Mouse (Mus musculus) megakaryocyte, embryonic 14.5 days (primary cell): ENCODE results near the gene Cnksr3. TPM values are rescaled to one million over a fixed set of nuclear protein-coding genes. Genes with fewer than 3 reads are reported as not detected.

Experiments used
- H3K27me3 ChIP-seq: replicated peaks from 2 replicates; pipeline ENCODE3; 2012; ENCODE audit warnings: inconsistent platforms
- H3K36me3 ChIP-seq: replicated peaks from 2 replicates; pipeline ENCODE3; 2012; ENCODE audit warnings: low read length, inconsistent platforms, mixed read lengths
- H3K4me1 ChIP-seq: 2 replicates; pipeline ENCODE4 v1.6.1; 2012; ENCODE audit warnings: inconsistent platforms
- H3K4me3 ChIP-seq: replicated peaks from 2 replicates; pipeline ENCODE3; 2012; ENCODE audit warnings: moderate library complexity, mild to moderate bottlenecking, inconsistent platforms
- H3K9me3 ChIP-seq: 2 replicates; pipeline ENCODE4 v1.6.1; 2012; ENCODE audit warnings: inconsistent platforms
- FLI1 ChIP-seq: IDR thresholded peaks from 2 replicates; pipeline ENCODE4 v1.6.1; 2012; ENCODE audit warnings: low read length, inconsistent platforms, mixed read lengths
- GATA1 ChIP-seq: IDR thresholded peaks from 3 replicates; pipeline ENCODE4 v1.6.1; 2012; ENCODE audit warnings: mixed read lengths, low read length, inconsistent platforms, borderline replicate concordance
- polyA plus RNA-seq: library from polyadenylated mRNA; stranded (reverse); fragments of >175 nt; gene quantifications from 2 replicates; pipeline ENCODE4 v1.2.3, GENCODE M21; 2012; ENCODE audit warnings: low replicate concordance; ENCODE audit not compliant: insufficient read depth

Cnksr3 gene
- polyA plus RNA-seq, 1 experiment = 14.8 TPM

- peaks cover 92% of the 10 kb centered on the region for H3K36me3 ChIP-seq
- H3K4me1 ChIP-seq = peaks cover 15% of the 10 kb centered on the region
- H3K4me3 ChIP-seq = no peak overlapping the region
- no peak for TF ChIP-seq FLI1
- no peak for TF ChIP-seq GATA1
- H3K9me3 ChIP-seq = no peaks in the 10 kb centered on the region
- no peaks in the 10 kb centered on the region for H3K27me3 ChIP-seq
Measured at GRCm38 (mm10) chr10:7127828-7128227, 84.2 kb downstream of the Cnksr3 start.

- H3K4me3 ChIP-seq = no peak overlapping the region
- TF ChIP-seq FLI1 (no peak), GATA1 (no peak)
- H3K36me3 ChIP-seq = peaks cover 93% of the 10 kb centered on the region
- peaks cover 15% of the 10 kb centered on the region for H3K4me1 ChIP-seq
- no peaks in the 10 kb centered on the region for H3K9me3 ChIP-seq
- no peaks in the 10 kb centered on the region for H3K27me3 ChIP-seq
Measured at GRCm38 (mm10) chr10:7126882-7127281, 85.2 kb downstream of the Cnksr3 start.

- TF ChIP-seq FLI1 (no peak), GATA1 (no peak)
- no peaks in the 10 kb centered on the region for H3K27me3 ChIP-seq
- H3K9me3 ChIP-seq = no peaks in the 10 kb centered on the region
- H3K36me3 ChIP-seq = peaks cover 93% of the 10 kb centered on the region
- H3K4me3 ChIP-seq = no peak overlapping the region
- H3K4me1 ChIP-seq = peaks cover 15% of the 10 kb centered on the region
Measured at GRCm38 (mm10) chr10:7126287-7126686, 85.8 kb downstream of the Cnksr3 start.

- no peak overlapping the region for H3K4me3 ChIP-seq
- peaks cover 13% of the 10 kb centered on the region for H3K4me1 ChIP-seq
- H3K36me3 ChIP-seq = peaks cover 93% of the 10 kb centered on the region
- TF ChIP-seq FLI1 (no peak), GATA1 (no peak)
- H3K9me3 ChIP-seq = no peaks in the 10 kb centered on the region
- H3K27me3 ChIP-seq = no peaks in the 10 kb centered on the region
Measured at GRCm38 (mm10) chr10:7124993-7125392, 87.0 kb downstream of the Cnksr3 start.

GRCm38 (mm10) chr10:7122294-7122693 lies 89.7 kb downstream of the Cnksr3 start:
- Histone ChIP-seq H3K9me3 (no peaks in the 10 kb centered on the region), H3K36me3 (peaks cover 90% of the 10 kb centered on the region), H3K4me1 (peaks cover 14% of the 10 kb centered on the region), H3K27me3 (no peaks in the 10 kb centered on the region), H3K4me3 (no peak overlapping the region)
- no peak for TF ChIP-seq FLI1
- TF ChIP-seq GATA1 = no peak

GRCm38 (mm10) chr10:7120206-7120605 lies 91.8 kb downstream of the Cnksr3 start:
- no peak overlapping the region for H3K4me3 ChIP-seq
- H3K36me3 ChIP-seq = peaks cover 87% of the 10 kb centered on the region
- H3K4me1 ChIP-seq = peaks cover 20% of the 10 kb centered on the region
- TF ChIP-seq GATA1 = no peak
- TF ChIP-seq FLI1 = no peak
- no peaks in the 10 kb centered on the region for H3K27me3 ChIP-seq
- peaks cover 9% of the 10 kb centered on the region for H3K9me3 ChIP-seq

GRCm38 (mm10) chr10:7118258-7119077 lies 93.6 kb downstream of the Cnksr3 start:
- H3K27me3 ChIP-seq = no peaks in the 10 kb centered on the region
- no peak overlapping the region for H3K4me3 ChIP-seq
- no peak for TF ChIP-seq FLI1
- TF ChIP-seq GATA1 = no peak
- H3K36me3 ChIP-seq = peaks cover 75% of the 10 kb centered on the region
- H3K9me3 ChIP-seq = peaks cover 9% of the 10 kb centered on the region
- H3K4me1 ChIP-seq = peaks cover 36% of the 10 kb centered on the region

GRCm38 (mm10) chr10:7117785-7118184 lies 94.3 kb downstream of the Cnksr3 start:
- no peak for TF ChIP-seq FLI1
- TF ChIP-seq GATA1 = no peak
- Histone ChIP-seq H3K4me3 (no peak overlapping the region), H3K9me3 (peaks cover 9% of the 10 kb centered on the region), H3K4me1 (peaks cover 42% of the 10 kb centered on the region), H3K27me3 (no peaks in the 10 kb centered on the region), H3K36me3 (peaks cover 70% of the 10 kb centered on the region)

GRCm38 (mm10) chr10:7114796-7115195 lies 97.2 kb downstream of the Cnksr3 start:
- peaks cover 15% of the 10 kb centered on the region for H3K9me3 ChIP-seq
- H3K27me3 ChIP-seq = no peaks in the 10 kb centered on the region
- H3K4me3 ChIP-seq = no peak overlapping the region
- no peak for TF ChIP-seq FLI1
- no peak for TF ChIP-seq GATA1
- peaks cover 40% of the 10 kb centered on the region for H3K36me3 ChIP-seq
- peaks cover 37% of the 10 kb centered on the region for H3K4me1 ChIP-seq

GRCm38 (mm10) chr10:7113747-7114146 lies 98.3 kb downstream of the Cnksr3 start:
- H3K9me3 ChIP-seq = peaks cover 19% of the 10 kb centered on the region
- TF ChIP-seq FLI1 (no peak), GATA1 (no peak)
- H3K27me3 ChIP-seq = no peaks in the 10 kb centered on the region
- H3K36me3 ChIP-seq = peaks cover 30% of the 10 kb centered on the region
- no peak overlapping the region for H3K4me3 ChIP-seq
- peaks cover 36% of the 10 kb centered on the region for H3K4me1 ChIP-seq
